ENCODE assay signal across 17 mouse cellular contexts in genomic region chr15:93091396-93091795, GRCm38 (mm10).
"Had no signal": no experiment of that assay in that cellular context is flagged by ENCODE, and none has a peak within 500 bp of the region (broad histone marks: within the 10 kb centered on the region; RNA-seq: fewer than 3 reads in every experiment).

No protein-coding gene starts in this region.

- ATAC-seq: liver, postnatal 0 days; lung, postnatal 0 days; midbrain, embryonic 13.5 days; midbrain, embryonic 15.5 days had no signal

- H3K27ac ChIP-seq: liver, embryonic 15.5 days; lung, embryonic 15.5 days; macrophage; midbrain, embryonic 13.5 days; midbrain, embryonic 15.5 days; neural tube, embryonic 12.5 days; stomach, embryonic 15.5 days; stomach, postnatal 0 days had no signal

- DNase-seq: liver, postnatal 0 days; lung, adult 2 months; lung, postnatal 14 days; lung, postnatal 36 days; right cerebral cortex, postnatal 14 days; thymus, adult 2 months; thymus, postnatal 25 days; thymus, postnatal 4 days had no signal

- H3K4me3 ChIP-seq: liver, embryonic 15.5 days; lung, embryonic 15.5 days; midbrain, embryonic 13.5 days; midbrain, embryonic 15.5 days; neural tube, embryonic 12.5 days; stomach, embryonic 15.5 days had no signal
